Mouse (Mus musculus) heart, embryonic 15.5 days (tissue): ENCODE measurements around the gene Gm36210. TPM values are rescaled to one million over a fixed set of nuclear protein-coding genes. Genes with fewer than 3 reads are reported as not detected.
A peak's percentile ranks its signal among the peaks of the same experiment; 100 is the strongest.

Source experiments
- ATAC-seq: fragments of 200-750 bp; cut with Nextera tagmentation; replicated peaks from 2 replicates; pipeline ENCODE4 v1.8.0; 2017; ENCODE audit warnings: low read depth, moderate TSS enrichment; ENCODE audit not compliant: insufficient number of reproducible peaks, insufficient read depth, low FRiP score
- H3K27ac ChIP-seq: fragments of 300-500 bp; sonication (generic); 2 replicates; pipeline ENCODE4 v1.5.1; 2015; ENCODE audit warnings: mild to moderate bottlenecking, inconsistent platforms
- H3K27me3 ChIP-seq: fragments of 300-500 bp; sonication (generic); 2 replicates; pipeline ENCODE4 v1.6.1; 2015; ENCODE audit warnings: inconsistent platforms
- H3K36me3 ChIP-seq: fragments of 300-500 bp; sonication (generic); 2 replicates; pipeline ENCODE4 v1.6.1; 2015; ENCODE audit warnings: mild to moderate bottlenecking, inconsistent platforms
- H3K4me1 ChIP-seq: fragments of 300-500 bp; sonication (generic); replicated peaks from 2 replicates; pipeline ENCODE4 v1.6.1; 2015; ENCODE audit warnings: inconsistent platforms
- H3K4me2 ChIP-seq: fragments of 300-500 bp; sonication (generic); 2 replicates; pipeline ENCODE4 v1.6.1; 2015; ENCODE audit warnings: inconsistent platforms, mild to moderate bottlenecking, moderate library complexity
- H3K4me3 ChIP-seq: fragments of 300-500 bp; sonication (generic); 2 replicates; pipeline ENCODE4 v1.5.1; 2015; ENCODE audit warnings: mild to moderate bottlenecking, inconsistent platforms
- H3K9ac ChIP-seq: fragments of 300-500 bp; sonication (generic); 2 replicates; pipeline ENCODE4 v1.6.1; 2015; ENCODE audit warnings: mild to moderate bottlenecking, inconsistent platforms
- H3K9me3 ChIP-seq: fragments of 300-500 bp; sonication (generic); replicated peaks from 2 replicates; pipeline ENCODE4 v1.6.1; 2016; ENCODE audit warnings: inconsistent platforms
- WGBS: fragments of 180-500 bp; shearing (Covaris S2); methylation state at CpG from one replicate; pipeline ENCODE4 v1.1.7; 2015; ENCODE audit warnings: mixed read lengths; 5-methylcytosine and 5-hydroxymethylcytosine counted together
- polyA plus RNA-seq: library from polyadenylated mRNA; unstranded; fragments of >200 nt; fragmentation: Nextera tagmentation; extraction: Ambion mirVana; gene quantifications from 2 replicates; pipeline ENCODE4 v1.2.1, GENCODE M21; 2015

The Gm36210 gene
- polyA plus RNA-seq, 1 experiment from 2014 or later, result not detected

GRCm38 (mm10) chr7:4922508-4922907 is 16.2 kb upstream of the Gm36210 start:
- Histone ChIP-seq H3K27me3 (no peaks in the 10 kb centered on the region), H3K27ac (peak overlapping the region; percentile 56), H3K4me1 (peaks cover 60% of the 10 kb centered on the region), H3K36me3 (peaks cover 31% of the 10 kb centered on the region), H3K9me3 (no peaks in the 10 kb centered on the region), H3K4me3 (peak overlapping the region; percentile 42), H3K4me2 (peak overlapping the region; percentile 85), H3K9ac (peak overlapping the region; percentile 52)
- WGBS, result 1% methylated on average over 14 of the region's 14 CpGs
- peak; percentile 20; the same call in 1 of the 2 replicates for ATAC-seq

- peak within 1 kb of the TSS; percentile 52 for H3K9ac ChIP-seq
These were observed 15.6 kb upstream of the Gm36210 start, which contains the start of gene Nat14 for GRCm38 (mm10) chr7:4921824-4922482. Gene Nat14, plus strand, starts transcription at chr7:4922028.

GRCm38 (mm10) chr7:4920976-4921823 is 14.9 kb upstream of the Gm36210 start:
- Histone ChIP-seq H3K9me3 (no peaks in the 10 kb centered on the region), H3K4me1 (peaks cover 65% of the 10 kb centered on the region)
- no peak for ATAC-seq

More at GRCm38 (mm10) chr7:4921824-4922482, 15.6 kb upstream of the Gm36210 start, which contains the start of gene Nat14:
- ATAC-seq, result no peak
- Histone ChIP-seq H3K4me1 (peaks cover 61% of the 10 kb centered on the region), H3K4me2 (peak within 1 kb of the TSS; percentile 85), H3K27ac (peak within 1 kb of the TSS; percentile 80), H3K27me3 (no peaks in the 10 kb centered on the region), H3K4me3 (peak within 1 kb of the TSS; percentile 42), H3K9me3 (no peaks in the 10 kb centered on the region), H3K36me3 (peaks cover 36% of the 10 kb centered on the region)
- 25% methylated on average over 8 of the region's 8 CpGs for WGBS

GRCm38 (mm10) chr7:4920496-4920895 is 14.2 kb upstream of the Gm36210 start:
- no peaks in the 10 kb centered on the region for H3K9me3 ChIP-seq
- H3K27me3 ChIP-seq, result no peaks in the 10 kb centered on the region
- H3K4me1 ChIP-seq, result peaks cover 60% of the 10 kb centered on the region
- H3K27ac ChIP-seq, result peak overlapping the region; percentile 80
- no peak overlapping the region for H3K9ac ChIP-seq
- peaks cover 36% of the 10 kb centered on the region for H3K36me3 ChIP-seq
- no peak overlapping the region for H3K4me2 ChIP-seq
- whole genome bisulfite sequencing, result 91% methylated on average over 19 of the region's 19 CpGs
- no peak overlapping the region for H3K4me3 ChIP-seq
- no peak for ATAC-seq

More at GRCm38 (mm10) chr7:4920976-4921823, 14.9 kb upstream of the Gm36210 start:
- Histone ChIP-seq H3K36me3 (peaks cover 36% of the 10 kb centered on the region), H3K4me3 (no peak overlapping the region), H3K9ac (peak overlapping the region; percentile 28), H3K4me2 (peak overlapping the region; percentile 36; the same call in 1 of the 2 replicates), H3K27ac (peak overlapping the region; percentile 80), H3K27me3 (no peaks in the 10 kb centered on the region)
- 37% methylated on average over 23 of the region's 23 CpGs for WGBS

- no peak overlapping the region for H3K9ac ChIP-seq
- peaks cover 36% of the 10 kb centered on the region for H3K36me3 ChIP-seq
- no peak overlapping the region for H3K4me3 ChIP-seq
- no peak overlapping the region for H3K27ac ChIP-seq
- WGBS, result 88% methylated on average over 21 of the region's 21 CpGs
- no peaks in the 10 kb centered on the region for H3K9me3 ChIP-seq
- H3K4me1 ChIP-seq, result peaks cover 54% of the 10 kb centered on the region
- ATAC-seq, result no peak
- no peak overlapping the region for H3K4me2 ChIP-seq
- no peaks in the 10 kb centered on the region for H3K27me3 ChIP-seq
These were observed 13.7 kb upstream of the Gm36210 start for GRCm38 (mm10) chr7:4919971-4920370.

GRCm38 (mm10) chr7:4919096-4919495 is 12.8 kb upstream of the Gm36210 start:
- Histone ChIP-seq H3K4me1 (peaks cover 52% of the 10 kb centered on the region), H3K36me3 (peaks cover 36% of the 10 kb centered on the region), H3K9ac (no peak overlapping the region), H3K9me3 (no peaks in the 10 kb centered on the region), H3K4me3 (no peak overlapping the region), H3K27ac (no peak overlapping the region), H3K4me2 (no peak overlapping the region), H3K27me3 (no peaks in the 10 kb centered on the region)
- 86% methylated on average over 21 of the region's 21 CpGs for WGBS
- ATAC-seq, result no peak

GRCm38 (mm10) chr7:4918681-4919080 is 12.4 kb upstream of the Gm36210 start:
- no peak for ATAC-seq
- peaks cover 48% of the 10 kb centered on the region for H3K4me1 ChIP-seq

GRCm38 (mm10) chr7:4917494-4917893 is 11.2 kb upstream of the Gm36210 start:
- Histone ChIP-seq H3K9me3 (no peaks in the 10 kb centered on the region), H3K36me3 (peaks cover 36% of the 10 kb centered on the region), H3K4me1 (peaks cover 36% of the 10 kb centered on the region), H3K27me3 (no peaks in the 10 kb centered on the region), H3K27ac (no peak overlapping the region), H3K4me2 (no peak overlapping the region), H3K9ac (no peak overlapping the region), H3K4me3 (no peak overlapping the region)
- WGBS, result 84% methylated on average over 2 of the region's 2 CpGs
- ATAC-seq, result no peak

More at GRCm38 (mm10) chr7:4918681-4919080, 12.4 kb upstream of the Gm36210 start:
- Histone ChIP-seq H3K36me3 (peaks cover 36% of the 10 kb centered on the region), H3K9me3 (no peaks in the 10 kb centered on the region), H3K4me3 (no peak overlapping the region), H3K4me2 (no peak overlapping the region), H3K9ac (no peak overlapping the region), H3K27me3 (no peaks in the 10 kb centered on the region), H3K27ac (no peak overlapping the region)
- 90% methylated on average over 15 of the region's 15 CpGs for WGBS

- Histone ChIP-seq H3K36me3 (peaks cover 35% of the 10 kb centered on the region), H3K27ac (peak overlapping the region; percentile 96), H3K9me3 (no peaks in the 10 kb centered on the region), H3K27me3 (no peaks in the 10 kb centered on the region), H3K4me3 (peak overlapping the region; percentile 77), H3K4me2 (peak overlapping the region; percentile 74), H3K9ac (peak overlapping the region; percentile 86), H3K4me1 (peaks cover 20% of the 10 kb centered on the region)
- 19% methylated on average over 14 of the region's 14 CpGs for WGBS
- ATAC-seq, result no peak; the same call in 1 of the 2 replicates
These were observed 9.5 kb upstream of the Gm36210 start for GRCm38 (mm10) chr7:4915669-4916416.

- ATAC-seq, result peak; percentile 90
- WGBS, result under 1% methylated on average over 56 of the region's 56 CpGs
- Histone ChIP-seq H3K4me1 (peaks cover 16% of the 10 kb centered on the region), H3K27me3 (no peaks in the 10 kb centered on the region), H3K36me3 (peaks cover 27% of the 10 kb centered on the region), H3K4me3 (peak within 1 kb of the TSS; percentile 77), H3K9me3 (no peaks in the 10 kb centered on the region), H3K27ac (peak within 1 kb of the TSS; percentile 96), H3K4me2 (peak within 1 kb of the TSS; percentile 74), H3K9ac (peak within 1 kb of the TSS; percentile 86)
These were observed 8.8 kb upstream of the Gm36210 start, which contains the start of gene Zfp628 for GRCm38 (mm10) chr7:4915007-4915665. Gene Zfp628, plus strand, starts transcription at chr7:4915217.
